Mouse (Mus musculus): ENCODE data around the gene Ntrk2. TPM values are rescaled to one million over a fixed set of nuclear protein-coding genes. Genes with fewer than 3 reads are reported as not detected.

The Ntrk2 gene
- polyA plus RNA-seq, 1 experiment from 2014 or later, result 146 TPM

DNA sequence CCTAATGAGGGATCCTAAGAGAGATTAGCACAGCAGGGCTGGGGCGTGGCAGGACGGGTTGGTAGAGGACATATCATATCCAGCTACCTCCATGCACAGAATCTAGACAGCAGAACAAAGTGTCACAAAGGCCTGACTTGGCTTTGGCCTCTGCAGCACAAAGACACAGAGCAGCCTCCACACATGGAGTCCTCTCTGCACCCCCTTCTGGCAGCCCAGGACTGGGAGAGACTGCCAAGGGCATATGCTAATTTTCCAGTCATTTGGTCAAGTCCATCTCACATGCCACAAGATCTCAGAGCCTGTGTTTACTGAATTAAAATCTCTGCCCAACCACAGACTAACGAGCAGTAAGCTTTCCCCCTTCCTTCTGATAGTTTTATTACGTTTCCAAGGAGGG is 132.1 kb downstream of the Ntrk2 start:
- ATAC-seq, result peak; percentile 77
- 55% methylated on average over 4 of the region's 4 CpGs for WGBS
- H3K27ac ChIP-seq (ENCODE audit: low read depth, low read length), result no peak overlapping the region

DNA sequence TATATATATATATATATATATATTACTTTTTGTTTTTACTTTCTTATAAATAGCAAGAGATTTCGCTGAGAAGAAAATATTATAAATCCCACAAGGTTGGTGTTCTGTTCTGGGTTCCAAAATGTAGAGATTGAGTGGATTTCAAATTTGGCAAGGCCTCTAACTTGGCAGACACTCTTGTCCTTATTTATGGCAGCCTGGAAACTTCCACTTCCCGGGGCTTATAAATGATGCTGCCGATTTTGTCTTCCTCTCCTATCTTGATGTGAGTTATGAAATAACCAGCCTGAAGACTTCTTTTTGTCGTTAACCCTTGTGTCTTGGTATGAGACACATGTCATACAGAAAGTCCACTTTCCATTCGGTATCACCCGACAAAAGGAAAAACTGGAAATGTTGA is 133.8 kb downstream of the Ntrk2 start:
- Histone ChIP-seq H3K4me3 (ENCODE audit: low read length) (no peak overlapping the region), H3K27ac (ENCODE audit: low read depth, low read length) (no peak overlapping the region), H3K9me3 (ENCODE audit: control insufficient read depth, low read length) (no peaks in the 10 kb centered on the region), H3K9ac (ENCODE audit: low read depth, low read length) (no peak overlapping the region), H3K4me1 (ENCODE audit: control insufficient read depth, insufficient read depth, low read depth, low read length) (peaks cover 13% of the 10 kb centered on the region; the same call in 1 of the 2 replicates), H3K4me2 (ENCODE audit: low read length) (no peak overlapping the region), H3K27me3 (replicated peaks; ENCODE audit: control insufficient read depth, insufficient read depth, low read length) (no peaks in the 10 kb centered on the region), H3K36me3 (ENCODE audit: control insufficient read depth, insufficient read depth, low read length) (no peaks in the 10 kb centered on the region)
- no peak for ATAC-seq
- WGBS, result 85% methylated on average over 6 of the region's 6 CpGs

More for the DNA sequence above, 132.1 kb downstream of the Ntrk2 start:
- no peak overlapping the region for H3K9ac ChIP-seq (ENCODE audit: low read depth, low read length)
- H3K9me3 ChIP-seq (ENCODE audit: control insufficient read depth, low read length), result no peaks in the 10 kb centered on the region
- H3K4me2 ChIP-seq (ENCODE audit: low read length), result no peak overlapping the region
- no peak overlapping the region for H3K4me3 ChIP-seq (ENCODE audit: low read length)
- H3K4me1 ChIP-seq (ENCODE audit: control insufficient read depth, insufficient read depth, low read depth, low read length), result peaks cover 15% of the 10 kb centered on the region; the same call in 1 of the 2 replicates
- H3K27me3 ChIP-seq (replicated peaks; ENCODE audit: control insufficient read depth, insufficient read depth, low read length), result no peaks in the 10 kb centered on the region
- no peaks in the 10 kb centered on the region for H3K36me3 ChIP-seq (ENCODE audit: control insufficient read depth, insufficient read depth, low read length)

DNA sequence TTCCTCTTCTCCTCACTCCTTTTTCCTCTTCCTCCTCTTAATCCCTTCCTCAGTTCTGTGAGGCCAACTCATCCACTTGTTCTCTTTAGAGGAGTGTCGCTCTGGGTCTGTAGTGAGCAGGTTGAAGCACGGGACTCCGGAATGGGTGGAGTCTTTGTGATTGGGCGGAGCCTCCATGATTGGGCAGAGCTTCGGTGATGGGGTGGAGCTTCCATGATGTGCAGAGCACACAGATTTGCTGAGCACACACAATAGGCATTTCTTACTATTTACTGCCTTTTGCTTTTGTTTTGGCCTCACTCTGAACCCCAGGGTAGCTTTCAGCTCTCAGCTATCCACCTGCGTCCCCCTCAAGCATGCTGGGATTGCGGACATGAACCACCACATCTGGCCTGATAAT is 134.4 kb downstream of the Ntrk2 start:
- no peak overlapping the region for H3K4me2 ChIP-seq (ENCODE audit: low read length)
- H3K27ac ChIP-seq (ENCODE audit: low read depth, low read length), result no peak overlapping the region
- H3K4me1 ChIP-seq (ENCODE audit: control insufficient read depth, insufficient read depth, low read depth, low read length), result peaks cover 13% of the 10 kb centered on the region
- H3K27me3 ChIP-seq (replicated peaks; ENCODE audit: control insufficient read depth, insufficient read depth, low read length), result no peaks in the 10 kb centered on the region
- H3K4me3 ChIP-seq (ENCODE audit: low read length), result no peak overlapping the region
- 45% methylated on average over 7 of the region's 7 CpGs for WGBS
- H3K36me3 ChIP-seq (ENCODE audit: control insufficient read depth, insufficient read depth, low read length), result no peaks in the 10 kb centered on the region
- H3K9ac ChIP-seq (ENCODE audit: low read depth, low read length), result no peak overlapping the region
- no peaks in the 10 kb centered on the region for H3K9me3 ChIP-seq (ENCODE audit: control insufficient read depth, low read length)
- no peak for ATAC-seq

DNA sequence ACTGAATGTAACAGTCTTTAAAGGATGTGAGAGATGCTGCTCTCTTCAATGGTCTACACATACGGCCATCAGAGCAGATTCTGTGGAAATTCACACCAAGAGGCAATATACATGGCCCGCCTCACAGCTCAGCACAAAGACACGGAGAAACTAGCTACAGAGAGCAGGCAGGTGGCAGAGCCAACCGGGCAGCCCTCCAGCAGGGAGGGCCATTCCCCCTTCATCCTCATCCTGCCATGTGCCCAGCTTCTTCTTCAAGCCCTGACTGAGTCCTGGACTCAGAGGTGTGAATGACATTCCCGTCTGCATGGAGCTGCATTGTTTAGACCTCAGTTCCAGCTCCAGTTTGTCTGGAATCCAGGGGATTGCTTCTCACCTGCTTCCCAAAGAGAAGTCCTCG is 139.4 kb downstream of the Ntrk2 start:
- no peaks in the 10 kb centered on the region for H3K27me3 ChIP-seq (replicated peaks; ENCODE audit: control insufficient read depth, insufficient read depth, low read length)
- no peaks in the 10 kb centered on the region for H3K9me3 ChIP-seq (ENCODE audit: control insufficient read depth, low read length)
- ATAC-seq, result peak; percentile 34; the same call in 1 of the 2 replicates
- H3K4me1 ChIP-seq (ENCODE audit: control insufficient read depth, insufficient read depth, low read depth, low read length), result peaks cover 16% of the 10 kb centered on the region
- no peaks in the 10 kb centered on the region for H3K36me3 ChIP-seq (ENCODE audit: control insufficient read depth, insufficient read depth, low read length)
- H3K4me3 ChIP-seq (ENCODE audit: low read length), result no peak overlapping the region
- WGBS, result 72% methylated on average over 6 of the region's 6 CpGs
- H3K4me2 ChIP-seq (ENCODE audit: low read length), result no peak overlapping the region
- H3K9ac ChIP-seq (ENCODE audit: low read depth, low read length), result no peak overlapping the region
- H3K27ac ChIP-seq (ENCODE audit: low read depth, low read length), result peak overlapping the region; percentile 46; the same call in 1 of the 2 replicates

DNA sequence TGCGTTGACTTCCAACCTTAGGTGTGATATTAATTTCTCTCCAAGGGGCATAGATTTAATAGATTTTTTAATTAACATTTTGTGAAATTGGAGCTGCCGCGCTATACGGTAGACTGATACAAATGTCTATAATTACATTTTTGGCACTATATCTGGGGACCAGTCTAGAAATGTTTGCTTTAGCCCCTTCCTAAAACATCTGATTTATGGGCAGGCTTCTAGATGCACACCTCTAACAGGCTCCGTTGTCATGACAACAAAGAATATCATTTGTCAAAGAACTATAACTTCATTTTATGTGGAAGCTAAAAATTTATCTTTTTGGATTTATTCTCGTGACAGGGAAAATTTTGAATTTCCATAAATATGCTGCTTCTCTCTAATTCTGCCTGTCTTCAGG is 140.2 kb downstream of the Ntrk2 start:
- peak; percentile 55; the same call in 1 of the 2 replicates for ATAC-seq
- Histone ChIP-seq H3K4me2 (ENCODE audit: low read length) (no peak overlapping the region), H3K4me3 (ENCODE audit: low read length) (no peak overlapping the region), H3K27me3 (replicated peaks; ENCODE audit: control insufficient read depth, insufficient read depth, low read length) (no peaks in the 10 kb centered on the region), H3K9ac (ENCODE audit: low read depth, low read length) (no peak overlapping the region), H3K4me1 (ENCODE audit: control insufficient read depth, insufficient read depth, low read depth, low read length) (peaks cover 16% of the 10 kb centered on the region), H3K27ac (ENCODE audit: low read depth, low read length) (peak overlapping the region; percentile 46), H3K36me3 (ENCODE audit: control insufficient read depth, insufficient read depth, low read length) (no peaks in the 10 kb centered on the region), H3K9me3 (ENCODE audit: control insufficient read depth, low read length) (no peaks in the 10 kb centered on the region)
- WGBS, result 54% methylated on average over 6 of the region's 6 CpGs

DNA sequence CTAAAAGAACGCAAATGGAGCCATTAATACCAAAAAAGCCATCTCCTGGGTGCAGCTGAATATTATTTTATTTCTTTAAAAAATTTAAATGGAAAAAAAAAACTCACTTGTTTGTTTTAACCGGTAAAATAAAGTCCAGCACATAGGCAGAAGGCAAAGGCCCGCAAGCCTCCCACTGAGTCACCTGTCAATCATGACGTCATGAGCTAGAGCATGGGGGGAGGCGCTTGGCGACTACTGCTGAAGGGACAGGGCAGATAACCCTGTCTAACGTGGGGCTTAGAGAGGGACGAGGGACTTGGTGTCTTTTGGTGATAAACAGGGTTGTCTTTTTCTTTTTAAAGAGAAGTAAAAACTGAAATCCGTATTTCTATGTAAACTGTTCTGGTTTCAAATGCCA is 140.7 kb downstream of the Ntrk2 start:
- Histone ChIP-seq H3K4me1 (ENCODE audit: control insufficient read depth, insufficient read depth, low read depth, low read length) (peaks cover 16% of the 10 kb centered on the region), H3K9me3 (ENCODE audit: control insufficient read depth, low read length) (no peaks in the 10 kb centered on the region), H3K4me3 (ENCODE audit: low read length) (no peak overlapping the region), H3K9ac (ENCODE audit: low read depth, low read length) (no peak overlapping the region), H3K27me3 (replicated peaks; ENCODE audit: control insufficient read depth, insufficient read depth, low read length) (no peaks in the 10 kb centered on the region), H3K4me2 (ENCODE audit: low read length) (no peak overlapping the region), H3K27ac (ENCODE audit: low read depth, low read length) (no peak overlapping the region), H3K36me3 (ENCODE audit: control insufficient read depth, insufficient read depth, low read length) (no peaks in the 10 kb centered on the region)
- 36% methylated on average over 9 of the region's 9 CpGs for WGBS
- ATAC-seq, result no peak

DNA sequence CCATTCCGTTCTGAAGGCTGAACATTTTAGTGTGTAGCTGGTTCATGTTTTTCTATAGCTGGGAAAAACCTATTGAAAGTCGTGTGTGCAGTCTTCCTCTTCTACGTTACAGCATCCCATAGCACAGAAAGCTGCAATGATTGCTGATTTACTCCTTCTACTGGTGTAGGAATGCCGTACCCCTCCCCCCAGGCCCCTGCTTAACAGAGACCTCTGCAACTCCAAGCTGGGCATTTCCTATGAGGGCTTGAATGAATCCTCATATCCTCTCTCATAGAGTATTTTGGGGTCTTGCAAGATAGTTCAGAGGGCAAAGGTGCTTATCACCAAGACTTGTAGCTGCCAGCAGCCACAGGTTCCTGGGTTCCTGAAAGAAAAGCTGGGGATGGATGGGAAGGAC is 148.0 kb downstream of the Ntrk2 start:
- Histone ChIP-seq H3K4me1 (ENCODE audit: control insufficient read depth, insufficient read depth, low read depth, low read length) (peaks cover 2% of the 10 kb centered on the region; the same call in 1 of the 2 replicates), H3K9me3 (ENCODE audit: control insufficient read depth, low read length) (no peaks in the 10 kb centered on the region), H3K36me3 (ENCODE audit: control insufficient read depth, insufficient read depth, low read length) (no peaks in the 10 kb centered on the region), H3K27ac (ENCODE audit: low read depth, low read length) (no peak overlapping the region), H3K4me2 (ENCODE audit: low read length) (no peak overlapping the region), H3K9ac (ENCODE audit: low read depth, low read length) (no peak overlapping the region), H3K27me3 (replicated peaks; ENCODE audit: control insufficient read depth, insufficient read depth, low read length) (no peaks in the 10 kb centered on the region), H3K4me3 (ENCODE audit: low read length) (no peak overlapping the region)
- no peak for ATAC-seq
- 27% methylated on average over 4 of the region's 4 CpGs for WGBS

DNA sequence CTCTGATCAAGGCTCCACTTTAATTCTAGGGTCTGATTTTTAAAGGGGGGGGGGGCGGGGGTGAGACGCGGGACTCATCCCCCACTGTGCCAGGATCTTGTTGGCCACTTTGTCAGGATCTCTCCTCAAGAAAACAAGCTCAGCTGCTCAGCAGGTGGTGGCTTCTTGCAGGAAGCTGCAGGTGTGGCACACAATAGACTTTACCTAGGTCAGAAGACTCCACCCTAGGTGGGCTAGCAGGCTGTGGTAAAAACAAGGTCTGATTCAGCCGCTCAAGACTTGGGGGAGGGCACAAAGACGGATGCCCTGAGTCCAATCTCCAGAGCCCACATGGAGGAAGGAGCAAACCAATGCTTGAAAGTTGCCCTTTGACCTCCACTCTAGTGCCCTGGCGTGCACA is 148.4 kb downstream of the Ntrk2 start:
- Histone ChIP-seq H3K4me1 (ENCODE audit: control insufficient read depth, insufficient read depth, low read depth, low read length) (peaks cover 2% of the 10 kb centered on the region; the same call in 1 of the 2 replicates), H3K4me2 (ENCODE audit: low read length) (no peak overlapping the region), H3K4me3 (ENCODE audit: low read length) (no peak overlapping the region), H3K27me3 (replicated peaks; ENCODE audit: control insufficient read depth, insufficient read depth, low read length) (no peaks in the 10 kb centered on the region), H3K27ac (ENCODE audit: low read depth, low read length) (no peak overlapping the region), H3K36me3 (ENCODE audit: control insufficient read depth, insufficient read depth, low read length) (no peaks in the 10 kb centered on the region), H3K9ac (ENCODE audit: low read depth, low read length) (no peak overlapping the region), H3K9me3 (ENCODE audit: control insufficient read depth, low read length) (no peaks in the 10 kb centered on the region)
- no peak for ATAC-seq
- WGBS, result 16% methylated on average over 5 of the region's 6 CpGs

DNA sequence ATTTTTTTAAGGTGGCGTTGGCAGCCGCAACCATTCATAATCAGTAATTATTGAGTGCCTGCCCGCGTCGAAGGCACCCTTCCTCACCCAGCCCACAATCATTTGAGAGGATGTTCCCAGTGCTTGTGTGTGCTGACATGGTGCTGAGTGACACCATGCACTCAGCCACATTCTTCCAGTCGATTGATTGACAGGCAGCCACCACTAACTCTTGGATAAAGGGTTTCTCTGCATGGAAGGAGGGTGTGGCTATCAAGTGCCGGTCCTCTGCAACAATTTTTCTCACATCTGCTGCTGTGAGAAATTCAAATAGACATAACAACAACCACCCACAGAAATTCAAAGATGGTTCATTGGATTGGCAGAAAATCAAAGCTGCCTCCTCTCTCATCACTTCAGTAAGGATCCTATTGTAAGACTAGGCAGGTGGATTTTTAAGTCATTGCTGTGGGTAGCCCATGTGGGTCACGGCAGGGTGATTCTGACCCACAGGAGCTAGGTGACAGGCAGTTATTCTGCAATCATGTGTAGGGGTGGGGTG is 148.9 kb downstream of the Ntrk2 start:
- no peak overlapping the region for H3K4me3 ChIP-seq (ENCODE audit: low read length)
- no peaks in the 10 kb centered on the region for H3K36me3 ChIP-seq (ENCODE audit: control insufficient read depth, insufficient read depth, low read length)
- no peak overlapping the region for H3K4me2 ChIP-seq (ENCODE audit: low read length)
- 43% methylated on average over 8 of the region's 8 CpGs for WGBS
- H3K9me3 ChIP-seq (ENCODE audit: control insufficient read depth, low read length), result no peaks in the 10 kb centered on the region
- H3K9ac ChIP-seq (ENCODE audit: low read depth, low read length), result no peak overlapping the region
- peaks cover 2% of the 10 kb centered on the region; the same call in 1 of the 2 replicates for H3K4me1 ChIP-seq (ENCODE audit: control insufficient read depth, insufficient read depth, low read depth, low read length)
- H3K27ac ChIP-seq (ENCODE audit: low read depth, low read length), result no peak overlapping the region
- ATAC-seq, result no peak
- H3K27me3 ChIP-seq (replicated peaks; ENCODE audit: control insufficient read depth, insufficient read depth, low read length), result no peaks in the 10 kb centered on the region
